Mouse (Mus musculus) thymus, adult 2 months (tissue): ENCODE results near the gene Thap4. TPM values are rescaled to one million over a fixed set of nuclear protein-coding genes. Genes with fewer than 3 reads are reported as not detected.
A peak's percentile ranks its signal among the peaks of the same experiment; 100 is the strongest.

Experiments
- DNase-seq: peaks from one replicate; pipeline ENCODE4 v3.0.0; 2021
- H3K27ac ChIP-seq: fragments of 200-500 bp; 2 replicates; pipeline ENCODE4 v1.5.1; 2012; ENCODE audit warnings: low read length, control low read depth; ENCODE audit not compliant: control insufficient read depth, insufficient read depth
- H3K27me3 ChIP-seq: fragments of 200-500 bp; 2 replicates; pipeline ENCODE4 v1.6.1; 2012; ENCODE audit warnings: mild to moderate bottlenecking, low read length, moderate library complexity, mixed read lengths; ENCODE audit not compliant: control insufficient read depth, insufficient read depth
- H3K36me3 ChIP-seq: fragments of 200-500 bp; 2 replicates; pipeline ENCODE4 v1.6.1; 2012; ENCODE audit warnings: mild to moderate bottlenecking, low read length, moderate library complexity; ENCODE audit not compliant: control insufficient read depth, insufficient read depth
- H3K4me1 ChIP-seq: fragments of 200-500 bp; replicated peaks from 2 replicates; pipeline ENCODE4 v1.6.1; 2012; ENCODE audit warnings: low read length; ENCODE audit not compliant: control insufficient read depth, insufficient read depth
- H3K4me3 ChIP-seq: fragments of 200-500 bp; 2 replicates; pipeline ENCODE4 v1.5.1; 2012; ENCODE audit warnings: mild to moderate bottlenecking, low read length, control low read depth, moderate library complexity; ENCODE audit not compliant: control insufficient read depth, insufficient read depth
- CTCF ChIP-seq: fragments of 200-500 bp; IDR thresholded peaks from 2 replicates; pipeline ENCODE4 v1.5.1; 2012; ENCODE audit warnings: mild to moderate bottlenecking, control low read depth, low read length, moderate library complexity, borderline replicate concordance; ENCODE audit not compliant: control insufficient read depth, poor library complexity, insufficient read depth; ENCODE audit errors: extremely low read depth
- POLR2A ChIP-seq: fragments of 200-500 bp; IDR thresholded peaks from 2 replicates; pipeline ENCODE4 v1.6.1; 2012; ENCODE audit warnings: mild to moderate bottlenecking, low read length, control low read depth, moderate library complexity; ENCODE audit not compliant: control insufficient read depth, poor library complexity, insufficient read depth; ENCODE audit errors: extremely low read depth
- WGBS: fragments of 180-500 bp; shearing (Covaris S2); methylation state at CpG from one replicate; pipeline ENCODE4 v1.1.7; 2018; 5-methylcytosine and 5-hydroxymethylcytosine counted together
- polyA plus RNA-seq: library from polyadenylated mRNA; depleted of rRNA; stranded (reverse); fragments of >200 nt; gene quantifications from 2 replicates; pipeline ENCODE4 v1.2.3, GENCODE M21; 2012

Thap4 gene
- polyA plus RNA-seq, 1 experiment = 34.5 TPM

GRCm38 (mm10) chr1:93731103-93731502 is 23.6 kb downstream of the Thap4 start:
- WGBS = 98% methylated on average over 5 of the region's 5 CpGs
- TF ChIP-seq CTCF = no peak
- no peak for TF ChIP-seq POLR2A
- no peak overlapping the region for H3K27ac ChIP-seq
- no peak for DNase-seq
- no peak overlapping the region for H3K4me3 ChIP-seq
- no peaks in the 10 kb centered on the region for H3K27me3 ChIP-seq
- H3K4me1 ChIP-seq = no peaks in the 10 kb centered on the region
- no peaks in the 10 kb centered on the region for H3K36me3 ChIP-seq

GRCm38 (mm10) chr1:93726974-93727373 is 27.7 kb downstream of the Thap4 start:
- Histone ChIP-seq H3K27ac (no peak overlapping the region), H3K36me3 (no peaks in the 10 kb centered on the region), H3K27me3 (no peaks in the 10 kb centered on the region), H3K4me1 (no peaks in the 10 kb centered on the region), H3K4me3 (no peak overlapping the region)
- TF ChIP-seq CTCF = peak; percentile 62; the same call in 1 of the 2 replicates
- TF ChIP-seq POLR2A = no peak
- 63% methylated on average over 3 of the region's 3 CpGs for WGBS
- peak; percentile 61 for DNase-seq

- Histone ChIP-seq H3K4me3 (no peak overlapping the region), H3K36me3 (no peaks in the 10 kb centered on the region), H3K27me3 (no peaks in the 10 kb centered on the region), H3K27ac (no peak overlapping the region), H3K4me1 (no peaks in the 10 kb centered on the region)
- TF ChIP-seq CTCF (no peak), POLR2A (no peak)
- 88% methylated on average over 3 of the region's 3 CpGs for WGBS
- DNase-seq = no peak
These were observed 28.5 kb downstream of the Thap4 start for GRCm38 (mm10) chr1:93726116-93726515.

- H3K27ac ChIP-seq = no peak overlapping the region
- H3K4me3 ChIP-seq = no peak overlapping the region
- TF ChIP-seq CTCF = no peak
- no peak for TF ChIP-seq POLR2A
- no peaks in the 10 kb centered on the region for H3K4me1 ChIP-seq
- no peaks in the 10 kb centered on the region for H3K36me3 ChIP-seq
- 95% methylated on average over 5 of the region's 5 CpGs for whole genome bisulfite sequencing
- no peaks in the 10 kb centered on the region for H3K27me3 ChIP-seq
- no peak for DNase-seq
These were observed 29.0 kb downstream of the Thap4 start for GRCm38 (mm10) chr1:93725665-93726064.

GRCm38 (mm10) chr1:93724623-93725022 is 30.0 kb downstream of the Thap4 start:
- Histone ChIP-seq H3K4me1 (no peaks in the 10 kb centered on the region), H3K27me3 (no peaks in the 10 kb centered on the region), H3K27ac (no peak overlapping the region), H3K4me3 (no peak overlapping the region), H3K36me3 (no peaks in the 10 kb centered on the region)
- no peak for DNase-seq
- TF ChIP-seq POLR2A = no peak
- TF ChIP-seq CTCF = no peak
- WGBS = 95% methylated on average over 3 of the region's 3 CpGs

- no peak for DNase-seq
- no peak overlapping the region for H3K27ac ChIP-seq
- H3K4me1 ChIP-seq = no peaks in the 10 kb centered on the region
- WGBS = 88% methylated on average over 7 of the region's 7 CpGs
- TF ChIP-seq POLR2A (no peak), CTCF (no peak)
- H3K27me3 ChIP-seq = no peaks in the 10 kb centered on the region
- H3K4me3 ChIP-seq = no peak overlapping the region
- H3K36me3 ChIP-seq = no peaks in the 10 kb centered on the region
These were observed 33.1 kb downstream of the Thap4 start for GRCm38 (mm10) chr1:93721557-93721956.

GRCm38 (mm10) chr1:93716166-93716565 is 38.5 kb downstream of the Thap4 start:
- Histone ChIP-seq H3K4me1 (no peaks in the 10 kb centered on the region), H3K4me3 (no peak overlapping the region), H3K36me3 (0 out of 2 replicates have a peak, but pooled peaks cover 3% of the 10 kb centered on the region), H3K27ac (no peak overlapping the region), H3K27me3 (no peaks in the 10 kb centered on the region)
- WGBS = 93% methylated on average over 2 of the region's 2 CpGs
- no peak for DNase-seq
- no peak for TF ChIP-seq CTCF
- TF ChIP-seq POLR2A = no peak
